Mouse (Mus musculus): ENCODE results near the gene Clic6. TPM values are rescaled to one million over a fixed set of nuclear protein-coding genes. Genes with fewer than 3 reads are reported as not detected.

The Clic6 gene
- total and polyA plus RNA-seq, 2 experiments from 2014 or later = 6.2 to 7.7 TPM

DNA sequence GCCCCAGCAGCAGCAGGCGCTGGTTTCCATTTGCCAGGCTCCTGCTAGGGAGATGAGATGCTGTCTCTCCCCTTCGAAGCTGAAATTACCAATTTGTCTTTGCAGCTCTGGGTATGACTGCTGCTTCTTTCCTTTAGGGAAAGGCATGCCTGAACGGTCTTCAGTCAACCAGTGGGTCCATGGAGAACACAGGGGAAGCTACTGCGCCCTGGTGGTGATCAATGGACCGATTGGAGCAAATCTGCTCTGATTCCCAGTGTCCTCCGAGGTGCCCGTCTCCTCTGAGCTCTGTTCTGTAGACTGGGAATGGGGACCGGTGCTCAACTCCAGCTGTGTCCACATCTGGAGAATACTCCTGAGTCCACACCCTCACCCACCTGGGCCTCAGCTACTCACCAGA is 30.0 kb upstream of the Clic6 start:
- DNase-seq (ENCODE audit: low spot score) (peak; percentile 24), ATAC-seq (no peak)
- H3K4me2 ChIP-seq (ENCODE audit: low read depth, low read length) = no peak overlapping the region
- no peak overlapping the region for H3K9ac ChIP-seq (replicated peaks; ENCODE audit: low read length)
- H3K27ac ChIP-seq = no peak overlapping the region
- no peaks in the 10 kb centered on the region for H3K9me3 ChIP-seq (ENCODE audit: low read length)
- H3K36me3 ChIP-seq (ENCODE audit: insufficient read depth, low read length) = no peaks in the 10 kb centered on the region
- peak; percentile 58 for TF ChIP-seq CTCF (IDR thresholded peaks at IDR 0.05; ENCODE audit: low read depth)
- no peaks in the 10 kb centered on the region for H3K27me3 ChIP-seq (ENCODE audit: insufficient read depth, low read length)
- 62% methylated on average over 8 of the region's 8 CpGs for WGBS
- no peaks in the 10 kb centered on the region for H3K4me1 ChIP-seq (ENCODE audit: insufficient read depth, low read length)
- no peak overlapping the region for H3K4me3 ChIP-seq (ENCODE audit: low read length)

DNA sequence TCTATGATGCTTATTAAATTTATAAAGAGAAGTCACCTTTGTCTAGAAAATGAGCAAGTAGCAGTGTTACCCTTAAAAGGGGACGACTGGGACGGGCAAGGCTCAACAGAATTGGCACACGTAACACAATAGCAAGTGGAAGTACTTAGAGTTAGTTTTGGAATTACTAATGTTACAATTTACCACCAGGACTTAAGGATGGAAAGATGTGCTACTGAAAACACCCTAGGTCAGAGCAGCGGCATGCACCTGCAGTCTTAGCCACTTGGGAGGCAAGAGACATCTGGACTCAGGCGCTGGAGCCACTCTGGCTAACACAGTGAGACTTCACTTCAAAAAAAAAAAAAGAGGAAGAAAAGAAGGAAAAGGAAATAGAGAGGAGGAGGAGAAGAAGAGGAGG is 29.6 kb upstream of the Clic6 start:
- no peak overlapping the region for H3K27ac ChIP-seq
- WGBS = 88% methylated on average over 5 of the region's 5 CpGs
- no peaks in the 10 kb centered on the region for H3K27me3 ChIP-seq (ENCODE audit: insufficient read depth, low read length)
- ATAC-seq (no peak), DNase-seq (ENCODE audit: low spot score) (no peak)
- H3K36me3 ChIP-seq (ENCODE audit: insufficient read depth, low read length) = no peaks in the 10 kb centered on the region
- H3K4me1 ChIP-seq (ENCODE audit: insufficient read depth, low read length) = no peaks in the 10 kb centered on the region
- no peak overlapping the region for H3K9ac ChIP-seq (replicated peaks; ENCODE audit: low read length)
- no peak overlapping the region for H3K4me3 ChIP-seq (ENCODE audit: low read length)
- no peak for TF ChIP-seq CTCF (IDR thresholded peaks at IDR 0.05; ENCODE audit: low read depth)
- H3K9me3 ChIP-seq (ENCODE audit: low read length) = no peaks in the 10 kb centered on the region
- H3K4me2 ChIP-seq (ENCODE audit: low read depth, low read length) = no peak overlapping the region

DNA sequence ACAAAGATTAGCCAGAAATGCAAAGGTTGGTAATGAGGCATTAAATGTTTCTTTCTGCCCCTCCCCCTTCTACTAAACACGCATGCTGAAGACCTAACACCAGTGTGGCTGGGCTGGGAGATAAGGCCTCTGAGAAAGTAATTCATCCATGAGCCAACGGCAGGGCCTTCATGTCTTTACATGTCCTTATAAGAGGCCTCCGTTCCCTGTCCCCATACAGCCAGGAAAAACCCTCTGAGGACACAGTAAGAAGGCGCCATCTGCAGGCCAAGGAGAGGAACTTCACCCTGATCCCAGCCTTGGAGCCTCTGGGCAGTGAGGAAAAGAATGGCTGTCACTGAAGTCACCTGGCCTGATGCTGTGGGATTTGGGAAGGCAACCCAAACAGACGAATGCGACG is 27.9 kb upstream of the Clic6 start:
- peak; percentile 88 for ATAC-seq
- H3K9me3 ChIP-seq (ENCODE audit: low read length) = no peaks in the 10 kb centered on the region
- no peak overlapping the region for H3K27ac ChIP-seq
- peak; percentile 98 for TF ChIP-seq CTCF (IDR thresholded peaks at IDR 0.05; ENCODE audit: low read depth)
- H3K36me3 ChIP-seq (ENCODE audit: insufficient read depth, low read length) = no peaks in the 10 kb centered on the region
- no peak overlapping the region for H3K4me3 ChIP-seq (ENCODE audit: low read length)
- H3K9ac ChIP-seq (replicated peaks; ENCODE audit: low read length) = 0 out of 2 replicates have a peak overlapping the region, but pooled peaks have one; percentile 13
- H3K4me1 ChIP-seq (ENCODE audit: insufficient read depth, low read length) = no peaks in the 10 kb centered on the region
- H3K27me3 ChIP-seq (ENCODE audit: insufficient read depth, low read length) = no peaks in the 10 kb centered on the region
- WGBS = 28% methylated on average over 7 of the region's 7 CpGs
- peak; percentile 88 for DNase-seq (ENCODE audit: low spot score)
- no peak overlapping the region for H3K4me2 ChIP-seq (ENCODE audit: low read depth, low read length)

DNA sequence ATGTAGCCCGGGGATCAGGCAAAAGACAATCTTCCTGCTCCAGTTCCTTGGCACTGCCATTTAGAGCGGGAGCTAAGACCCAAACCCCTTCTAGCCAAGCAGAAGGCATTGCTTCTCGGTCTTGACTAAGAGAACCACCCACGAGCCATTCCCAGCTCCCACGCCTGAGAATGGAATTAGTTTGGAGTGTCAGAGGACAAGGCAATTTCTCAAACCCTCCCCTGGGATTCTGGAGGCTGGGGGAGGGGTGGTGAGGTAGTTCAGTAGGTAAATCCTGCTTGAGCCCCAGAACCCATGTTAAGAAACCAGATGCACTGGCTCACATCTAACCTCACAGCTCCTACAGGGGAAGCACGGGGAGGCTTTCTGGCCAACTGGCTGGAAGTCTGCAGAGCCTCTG is 24.1 kb upstream of the Clic6 start:
- peaks cover 19% of the 10 kb centered on the region for H3K4me1 ChIP-seq (ENCODE audit: insufficient read depth, low read length)
- ATAC-seq (no peak), DNase-seq (ENCODE audit: low spot score) (no peak)
- no peak overlapping the region for H3K4me3 ChIP-seq (ENCODE audit: low read length)
- no peak overlapping the region for H3K27ac ChIP-seq
- H3K36me3 ChIP-seq (ENCODE audit: insufficient read depth, low read length) = no peaks in the 10 kb centered on the region
- H3K4me2 ChIP-seq (ENCODE audit: low read depth, low read length) = no peak overlapping the region
- H3K9ac ChIP-seq (replicated peaks; ENCODE audit: low read length) = no peak overlapping the region
- WGBS = 62% methylated on average over 6 of the region's 6 CpGs
- H3K27me3 ChIP-seq (ENCODE audit: insufficient read depth, low read length) = no peaks in the 10 kb centered on the region
- TF ChIP-seq CTCF (IDR thresholded peaks at IDR 0.05; ENCODE audit: low read depth) = no peak
- H3K9me3 ChIP-seq (ENCODE audit: low read length) = no peaks in the 10 kb centered on the region

DNA sequence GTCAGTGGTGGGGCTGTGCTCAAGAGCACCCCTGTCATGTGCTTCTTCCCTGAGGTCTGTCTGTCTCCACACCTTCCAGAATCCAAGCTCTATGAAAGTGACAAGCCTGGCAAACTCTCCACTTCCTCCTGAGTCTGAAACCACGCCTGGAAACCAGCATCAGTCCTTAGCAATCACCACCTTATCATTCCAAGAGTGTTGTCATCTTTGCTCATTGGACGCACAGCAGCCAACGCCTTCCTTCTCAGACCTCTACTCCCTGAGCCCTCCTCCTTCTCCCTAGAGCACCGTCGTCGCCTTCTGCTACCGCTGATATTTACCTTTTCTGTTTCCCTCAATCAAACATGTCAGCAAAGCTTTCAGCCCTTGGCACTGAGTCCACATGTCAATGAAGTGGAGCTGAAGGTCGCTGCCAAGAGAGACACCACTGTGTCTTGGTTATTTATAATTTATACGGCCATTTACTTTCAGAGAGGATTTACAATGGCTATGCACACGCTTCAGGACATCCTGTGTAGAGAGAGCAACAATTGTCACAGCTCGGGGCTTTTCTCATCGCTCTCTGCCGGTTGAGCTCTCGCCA is 21.1 kb upstream of the Clic6 start:
- WGBS = 11% methylated on average over 14 of the region's 14 CpGs
- Histone ChIP-seq H3K36me3 (ENCODE audit: insufficient read depth, low read length) (no peaks in the 10 kb centered on the region), H3K4me2 (ENCODE audit: low read depth, low read length) (peak overlapping the region; percentile 87), H3K27ac (peak overlapping the region; percentile 86), H3K9ac (replicated peaks; ENCODE audit: low read length) (peak overlapping the region; percentile 82; the same call in 1 of the 2 replicates), H3K4me1 (ENCODE audit: insufficient read depth, low read length) (peaks cover 19% of the 10 kb centered on the region), H3K4me3 (ENCODE audit: low read length) (peak overlapping the region; percentile 85), H3K27me3 (ENCODE audit: insufficient read depth, low read length) (no peaks in the 10 kb centered on the region), H3K9me3 (ENCODE audit: low read length) (no peaks in the 10 kb centered on the region)
- no peak for TF ChIP-seq CTCF (IDR thresholded peaks at IDR 0.05; ENCODE audit: low read depth)
- no peak for DNase-seq (ENCODE audit: low spot score)
- no peak for ATAC-seq

DNA sequence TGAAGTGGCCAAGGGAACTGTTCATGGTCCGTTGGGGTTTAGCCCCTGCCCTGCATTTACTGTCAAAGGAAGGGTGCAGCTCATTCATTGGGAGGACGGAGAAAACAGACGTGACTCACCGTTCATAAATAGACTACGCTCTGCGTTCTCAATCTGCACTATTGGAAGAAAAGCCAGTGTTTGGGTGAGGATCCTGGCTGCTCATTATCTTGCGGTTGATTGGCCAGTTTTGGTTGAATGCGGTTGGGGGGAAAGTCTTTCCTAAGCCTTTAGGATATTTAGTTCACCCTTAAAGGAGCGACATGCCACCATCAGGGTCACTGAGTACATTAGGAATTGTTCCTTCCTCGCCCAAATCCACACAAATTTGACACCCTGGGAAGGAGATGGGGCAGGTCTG is 20.3 kb upstream of the Clic6 start:
- peak overlapping the region; percentile 86 for H3K27ac ChIP-seq

More for the DNA sequence above, 20.3 kb upstream of the Clic6 start:
- Histone ChIP-seq H3K9ac (replicated peaks; ENCODE audit: low read length) (peak overlapping the region; percentile 82), H3K27me3 (ENCODE audit: insufficient read depth, low read length) (no peaks in the 10 kb centered on the region), H3K4me1 (ENCODE audit: insufficient read depth, low read length) (peaks cover 19% of the 10 kb centered on the region), H3K4me3 (ENCODE audit: low read length) (peak overlapping the region; percentile 85), H3K4me2 (ENCODE audit: low read depth, low read length) (peak overlapping the region; percentile 87), H3K9me3 (ENCODE audit: low read length) (no peaks in the 10 kb centered on the region), H3K36me3 (ENCODE audit: insufficient read depth, low read length) (no peaks in the 10 kb centered on the region)
- ATAC-seq (no peak), DNase-seq (ENCODE audit: low spot score) (peak; percentile 32)
- TF ChIP-seq CTCF (IDR thresholded peaks at IDR 0.05; ENCODE audit: low read depth) = no peak
- WGBS = 2% methylated on average over 10 of the region's 10 CpGs

All from hindbrain, postnatal 0 days (tissue).